Mouse (Mus musculus): ENCODE results near the gene E030030I06Rik.
"Not testable (repeated sequence)": the region's sequence is repeated elsewhere in the genome, so short reads cannot be mapped to it uniquely, and the experiment has no call there.

E030030I06Rik gene

GRCm38 (mm10) chr10:22149073-22149690 is at the start of gene E030030I06Rik:
Gene E030030I06Rik, minus strand, starts transcription at chr10:22149270.
- DNase-seq (ENCODE audit: low read depth, low spot score): peak; percentile 83

GRCm38 (mm10) chr10:22191035-22191434 is 42.0 kb upstream of the E030030I06Rik start:
- peak; percentile 5 for DNase-seq (ENCODE audit: low read depth, low spot score)

- DNase-seq (ENCODE audit: low read depth, low spot score): not testable (repeated sequence)
Measured at GRCm38 (mm10) chr10:22176515-22176914, 27.4 kb upstream of the E030030I06Rik start.

- not testable (repeated sequence) for DNase-seq (ENCODE audit: low read depth, low spot score)
Measured at GRCm38 (mm10) chr10:22174190-22174487, 25.1 kb upstream of the E030030I06Rik start.

- DNase-seq (ENCODE audit: low read depth, low spot score): not testable (repeated sequence)
Measured at GRCm38 (mm10) chr10:22173335-22174189, 24.5 kb upstream of the E030030I06Rik start.

- not testable (repeated sequence) for DNase-seq (ENCODE audit: low read depth, low spot score)
Measured at GRCm38 (mm10) chr10:22172431-22173334, 23.6 kb upstream of the E030030I06Rik start.

GRCm38 (mm10) chr10:22169116-22169515 is 20.0 kb upstream of the E030030I06Rik start:
- not testable (repeated sequence) for DNase-seq (ENCODE audit: low read depth, low spot score)

- DNase-seq (ENCODE audit: low read depth, low spot score): not testable (repeated sequence)
Measured at GRCm38 (mm10) chr10:22167061-22167460, 18.0 kb upstream of the E030030I06Rik start.

GRCm38 (mm10) chr10:22166025-22166424 is 17.0 kb upstream of the E030030I06Rik start:
- not testable (repeated sequence) for DNase-seq (ENCODE audit: low read depth, low spot score)

- DNase-seq (ENCODE audit: low read depth, low spot score): not testable (repeated sequence)
Measured at GRCm38 (mm10) chr10:22165328-22166003, 16.4 kb upstream of the E030030I06Rik start.

- DNase-seq (ENCODE audit: low read depth, low spot score): peak; percentile 54
Measured at GRCm38 (mm10) chr10:22163705-22164583, 14.9 kb upstream of the E030030I06Rik start.

GRCm38 (mm10) chr10:22163279-22163678 is 14.2 kb upstream of the E030030I06Rik start:
- not testable (repeated sequence) for DNase-seq (ENCODE audit: low read depth, low spot score)

- peak; percentile 37 for DNase-seq (ENCODE audit: low read depth, low spot score)
Measured at GRCm38 (mm10) chr10:22159581-22160140, 10.6 kb upstream of the E030030I06Rik start.

GRCm38 (mm10) chr10:22159131-22159561 is 10.1 kb upstream of the E030030I06Rik start:
- peak; percentile 76 for DNase-seq (ENCODE audit: low read depth, low spot score)

- DNase-seq (ENCODE audit: low read depth, low spot score): peak; percentile 86
Measured at GRCm38 (mm10) chr10:22158310-22158999, 9.4 kb upstream of the E030030I06Rik start, which contains the start of the genes Raet1e and H60b. Gene Raet1e, plus strand, starts transcription at chr10:22158569. Gene H60b, plus strand, starts transcription at chr10:22158586.

GRCm38 (mm10) chr10:22154871-22155799 is 6.1 kb upstream of the E030030I06Rik start:
- no peak for DNase-seq (ENCODE audit: low read depth, low spot score)

- DNase-seq (ENCODE audit: low read depth, low spot score): not testable (repeated sequence)
Measured at GRCm38 (mm10) chr10:22154127-22154526, 5.1 kb upstream of the E030030I06Rik start.

- DNase-seq (ENCODE audit: low read depth, low spot score): not testable (repeated sequence)
Measured at GRCm38 (mm10) chr10:22153147-22153690, 4.1 kb upstream of the E030030I06Rik start.
